Mouse (Mus musculus): Measurements from ENCODE around the gene Msrb2.

DNA sequence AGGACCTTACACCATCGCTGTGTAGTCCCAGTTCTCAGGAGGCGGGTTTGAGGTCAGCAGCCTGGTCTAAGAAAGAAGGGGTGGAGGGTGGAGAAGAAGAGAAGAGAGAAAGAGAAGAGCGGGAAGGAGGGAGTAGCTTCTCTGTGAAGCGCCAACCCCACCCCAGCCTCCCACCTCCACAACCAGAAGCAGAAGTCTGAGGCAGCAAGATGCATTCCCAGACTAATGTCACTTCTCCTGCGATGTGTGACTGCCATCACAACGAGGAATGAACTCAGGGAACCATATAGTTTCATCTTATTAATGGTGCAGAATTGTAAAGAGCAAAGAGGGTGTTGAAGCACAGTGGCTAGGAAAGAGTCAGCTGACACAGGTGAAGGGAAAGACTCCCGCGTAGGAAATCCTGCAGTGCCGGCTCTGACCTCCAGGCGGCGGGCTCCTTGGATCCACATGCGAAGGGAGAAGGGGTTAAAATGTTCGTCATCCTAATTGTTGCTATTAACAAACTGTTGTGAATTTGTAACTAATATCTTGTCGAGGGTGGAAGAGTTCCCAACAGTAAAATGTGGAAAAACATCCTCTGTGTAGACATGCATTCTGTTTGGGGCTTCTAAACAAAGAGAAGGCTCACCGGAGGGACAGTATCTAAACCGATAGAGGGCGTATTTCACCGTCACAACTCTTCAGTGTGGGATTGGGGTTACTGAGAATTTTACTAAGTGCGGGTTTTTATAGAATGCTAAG lies 43.2 kb downstream of the Msrb2 start:
- TF ChIP-seq CTCF (conservative IDR thresholded peaks at IDR 0.05; ENCODE audit: low read length) (peak; percentile 96), NANOG (IDR thresholded peaks at IDR 0.05; ENCODE audit: borderline replicate concordance, low read length) (no peak)
